Mouse (Mus musculus): Measurements from ENCODE around the gene Tdgf1. TPM values are rescaled to one million over a fixed set of nuclear protein-coding genes. Genes with fewer than 3 reads are reported as not detected.

Tdgf1 gene
- total and polyA plus RNA-seq, 3 experiments = not detected

GRCm38 (mm10) chr9:110909371-110909967, 36.5 kb downstream of the Tdgf1 start:
- H3K27me3 ChIP-seq (ENCODE audit: control insufficient read depth in 1 of 2, insufficient read depth in 2 of 2, low read length in 2 of 2) = no peaks in the 10 kb centered on the region
- H3K4me3 ChIP-seq (ENCODE audit: control insufficient read depth in 1 of 2, insufficient read depth in 1 of 2, low read depth in 2 of 2, low read length in 2 of 2) = no peak overlapping the region
- no peak for DNase-seq (ENCODE audit: low read depth, low spot score)

GRCm38 (mm10) chr9:110908631-110909016, 37.3 kb downstream of the Tdgf1 start:
- Histone ChIP-seq H3K4me3 (ENCODE audit: control insufficient read depth in 1 of 2, insufficient read depth in 1 of 2, low read depth in 2 of 2, low read length in 2 of 2) (no peak overlapping the region), H3K27me3 (ENCODE audit: control insufficient read depth in 1 of 2, insufficient read depth in 2 of 2, low read length in 2 of 2) (no peaks in the 10 kb centered on the region), H3K27ac (ENCODE audit: control insufficient read depth, low read depth, low read length) (no peak overlapping the region), H3K79me2 (ENCODE audit: control insufficient read depth, insufficient read depth, low read length, poor library complexity) (no peaks in the 10 kb centered on the region), H3K4me1 (ENCODE audit: control insufficient read depth in 1 of 2, insufficient read depth in 2 of 2, low read length in 2 of 2) (no peaks in the 10 kb centered on the region), H3K9me3 (replicated peaks; ENCODE audit: insufficient read depth, low read length) (no peaks in the 10 kb centered on the region), H3K36me3 (ENCODE audit: control insufficient read depth in 1 of 2, insufficient read depth in 2 of 2, low read length in 2 of 2) (no peaks in the 10 kb centered on the region), H3K9ac (ENCODE audit: control insufficient read depth, low read depth, low read length, poor library complexity, severe bottlenecking) (no peak overlapping the region)
- no peak for TF ChIP-seq TCF12 (IDR thresholded peaks at IDR 0.05; ENCODE audit: low read depth, low read length)
- DNase-seq (ENCODE audit: low read depth, low spot score) = no peak

More at GRCm38 (mm10) chr9:110909371-110909967, 36.5 kb downstream of the Tdgf1 start:
- H3K79me2 ChIP-seq (ENCODE audit: control insufficient read depth, insufficient read depth, low read length, poor library complexity) = no peaks in the 10 kb centered on the region
- no peak overlapping the region for H3K27ac ChIP-seq (ENCODE audit: control insufficient read depth, low read depth, low read length)
- TF ChIP-seq MAX (IDR thresholded peaks at IDR 0.05; ENCODE audit: low read length) (no peak), MAFK (IDR thresholded peaks at IDR 0.05; ENCODE audit: borderline replicate concordance, low read depth, low read length) (no peak), NRF1 (IDR thresholded peaks at IDR 0.05; ENCODE audit: insufficient read depth, low read depth, low read length, poor library complexity, severe bottlenecking) (no peak), GABPA (IDR thresholded peaks at IDR 0.05; ENCODE audit: low read depth, low read length) (no peak), TAL1 (IDR thresholded peaks at IDR 0.05; ENCODE audit: low read length) (no peak), E2F4 (IDR thresholded peaks at IDR 0.05; ENCODE audit: borderline replicate concordance, low read depth, low read length) (no peak), MYB (IDR thresholded peaks at IDR 0.05; ENCODE audit: low read depth, low read length) (no peak), MXI1 (IDR thresholded peaks at IDR 0.05; ENCODE audit: low read depth, low read length) (no peak), POLR2AphosphoS2 (IDR thresholded peaks at IDR 0.05; ENCODE audit: low read length) (no peak), BHLHE40 (IDR thresholded peaks at IDR 0.05; ENCODE audit: borderline replicate concordance, low read depth, low read length) (no peak)
- H3K9me3 ChIP-seq (replicated peaks; ENCODE audit: insufficient read depth, low read length) = no peaks in the 10 kb centered on the region
- H3K36me3 ChIP-seq (ENCODE audit: control insufficient read depth in 1 of 2, insufficient read depth in 2 of 2, low read length in 2 of 2) = no peaks in the 10 kb centered on the region
- no peak overlapping the region for H3K9ac ChIP-seq (ENCODE audit: control insufficient read depth, low read depth, low read length, poor library complexity, severe bottlenecking)
- H3K4me1 ChIP-seq (ENCODE audit: control insufficient read depth in 1 of 2, insufficient read depth in 2 of 2, low read length in 2 of 2) = no peaks in the 10 kb centered on the region

- no peaks in the 10 kb centered on the region for H3K9me3 ChIP-seq (replicated peaks; ENCODE audit: insufficient read depth, low read length)
- H3K27ac ChIP-seq (ENCODE audit: control insufficient read depth, low read depth, low read length) = no peak overlapping the region
- H3K4me3 ChIP-seq (ENCODE audit: control insufficient read depth in 1 of 2, insufficient read depth in 1 of 2, low read depth in 2 of 2, low read length in 2 of 2) = no peak overlapping the region
- H3K4me1 ChIP-seq (ENCODE audit: control insufficient read depth in 1 of 2, insufficient read depth in 2 of 2, low read length in 2 of 2) = no peaks in the 10 kb centered on the region
- no peak for DNase-seq (ENCODE audit: low read depth, low spot score)
- no peaks in the 10 kb centered on the region for H3K36me3 ChIP-seq (ENCODE audit: control insufficient read depth in 1 of 2, insufficient read depth in 2 of 2, low read length in 2 of 2)
- H3K9ac ChIP-seq (ENCODE audit: control insufficient read depth, low read depth, low read length, poor library complexity, severe bottlenecking) = no peak overlapping the region
- no peak for TF ChIP-seq ETS1 (IDR thresholded peaks at IDR 0.05; ENCODE audit: low read depth, low read length)
- TF ChIP-seq SIN3A (IDR thresholded peaks at IDR 0.05; ENCODE audit: low read length) = no peak
- TF ChIP-seq POLR2AphosphoS2 (IDR thresholded peaks at IDR 0.05; ENCODE audit: low read length) = no peak
- TF ChIP-seq POLR2A (IDR thresholded peaks at IDR 0.05; ENCODE audit: control insufficient read depth in 1 of 2, insufficient read depth in 1 of 2, low read depth in 1 of 2, low read length in 2 of 2, poor library complexity in 1 of 2) = no peak
- no peak for TF ChIP-seq EP300 (IDR thresholded peaks at IDR 0.05; ENCODE audit: low read depth in 1 of 2, low read length in 2 of 2)
- TF ChIP-seq E2F4 (IDR thresholded peaks at IDR 0.05; ENCODE audit: borderline replicate concordance, low read depth, low read length) = no peak
- no peak for TF ChIP-seq CHD2 (IDR thresholded peaks at IDR 0.05; ENCODE audit: low read length)
- no peak for TF ChIP-seq RAD21 (IDR thresholded peaks at IDR 0.05; ENCODE audit: low read depth, low read length)
- TF ChIP-seq CHD1 (IDR thresholded peaks at IDR 0.05; ENCODE audit: low read depth, low read length) = no peak
- no peak for TF ChIP-seq USF2 (IDR thresholded peaks at IDR 0.05; ENCODE audit: borderline replicate concordance in 1 of 2, insufficient read depth in 1 of 2, low read depth in 1 of 2, low read length in 2 of 2)
- no peak for TF ChIP-seq JUND (IDR thresholded peaks at IDR 0.05; ENCODE audit: low read depth, low read length)
- TF ChIP-seq UBTF (IDR thresholded peaks at IDR 0.05; ENCODE audit: borderline replicate concordance, insufficient read depth, low read depth, low read length) = no peak
- TF ChIP-seq MYC (IDR thresholded peaks at IDR 0.05; ENCODE audit: low read depth, low read length) = no peak
- no peaks in the 10 kb centered on the region for H3K27me3 ChIP-seq (ENCODE audit: control insufficient read depth in 1 of 2, insufficient read depth in 2 of 2, low read length in 2 of 2)
- no peaks in the 10 kb centered on the region for H3K79me2 ChIP-seq (ENCODE audit: control insufficient read depth, insufficient read depth, low read length, poor library complexity)
Measured at GRCm38 (mm10) chr9:110907838-110908630, 37.9 kb downstream of the Tdgf1 start.

All from MEL (cell line).